Mouse (Mus musculus) retina, embryonic 14.5 days (tissue): ENCODE measurements at regions not wholly inside any gene's neighbourhood (a gene's known extent, or its start where the extent isn't known, plus 50 kb on each side); places are given as distances from the start of the nearest gene placed in this dataset.

Experiments used
- DNase-seq: peaks from one replicate; pipeline ENCODE4 v3.0.0-alpha.2; 2015; ENCODE audit warnings: low spot score

DNA sequence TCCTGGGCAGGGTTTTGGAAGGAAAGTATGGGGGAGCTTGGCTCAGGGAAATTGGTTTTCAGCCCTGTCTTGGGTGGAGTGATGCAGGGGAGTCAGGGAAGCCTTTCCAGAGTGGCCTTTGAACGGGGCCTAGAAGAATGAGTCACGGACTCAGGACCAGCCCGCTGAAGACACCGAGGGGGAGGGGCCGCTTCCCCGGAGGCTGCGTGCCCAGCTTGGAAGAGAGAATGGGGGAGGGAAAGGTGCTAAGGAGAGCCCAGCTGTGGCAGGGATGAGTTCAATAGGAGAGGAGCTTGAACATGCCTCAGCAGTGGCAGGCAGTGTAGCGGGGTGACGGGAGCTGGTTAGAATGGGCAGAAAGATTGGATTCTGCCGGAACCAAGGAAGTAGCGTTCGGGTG is 337.8 kb downstream of the Zfp706 start:
- DNase-seq = no peak

DNA sequence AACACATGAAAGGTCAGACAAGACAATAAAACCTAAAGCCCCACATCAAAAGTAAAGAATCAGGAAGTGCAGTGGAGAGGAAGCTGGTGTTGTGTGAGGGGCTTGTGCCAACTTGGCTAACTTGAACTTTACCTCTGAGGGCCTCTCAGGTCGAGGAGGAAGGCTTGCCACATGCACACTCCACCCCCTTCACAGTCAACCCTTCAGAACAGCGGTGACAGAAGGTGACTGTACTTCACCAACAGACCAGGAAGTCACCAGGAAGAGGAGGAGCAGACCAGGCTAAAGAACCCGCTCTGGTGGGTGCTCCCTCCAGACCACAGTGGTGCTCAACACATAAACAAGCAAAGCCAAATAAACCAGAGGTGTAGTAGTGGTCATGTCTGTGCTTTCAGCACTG is 341.0 kb downstream of the Zfp706 start:
- DNase-seq = no peak

GRCm38 (mm10) chr15:36664391-36664790 is 343.2 kb downstream of the Zfp706 start:
- no peak for DNase-seq

DNA sequence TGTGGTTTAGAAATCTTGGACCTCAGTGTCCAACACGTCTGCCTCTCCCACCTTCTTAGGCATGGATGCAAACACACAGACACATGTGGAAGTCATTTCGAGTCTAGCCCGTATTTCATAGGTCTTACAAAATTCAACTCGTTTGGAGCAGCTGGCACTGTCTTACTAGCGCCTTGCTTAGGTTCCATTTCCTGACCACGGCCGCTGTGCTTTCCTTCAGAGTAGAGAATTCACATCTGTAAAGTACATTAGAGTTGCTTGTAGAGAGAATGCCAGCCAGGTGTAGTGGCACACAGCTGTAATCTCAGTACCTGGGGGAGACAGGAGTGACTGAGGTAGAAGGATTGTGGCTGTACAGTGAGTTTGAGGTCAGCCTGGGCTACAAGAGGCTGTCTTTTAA is 346.6 kb downstream of the Zfp706 start:
- no peak for DNase-seq
